Mouse (Mus musculus): ENCODE measurements around the gene 4932429P05Rik. TPM values are rescaled to one million over a fixed set of nuclear protein-coding genes. Genes with fewer than 3 reads are reported as not detected.

Gene 4932429P05Rik
- not detected for polyA plus RNA-seq (2017; shearing (Covaris generic))

DNA sequence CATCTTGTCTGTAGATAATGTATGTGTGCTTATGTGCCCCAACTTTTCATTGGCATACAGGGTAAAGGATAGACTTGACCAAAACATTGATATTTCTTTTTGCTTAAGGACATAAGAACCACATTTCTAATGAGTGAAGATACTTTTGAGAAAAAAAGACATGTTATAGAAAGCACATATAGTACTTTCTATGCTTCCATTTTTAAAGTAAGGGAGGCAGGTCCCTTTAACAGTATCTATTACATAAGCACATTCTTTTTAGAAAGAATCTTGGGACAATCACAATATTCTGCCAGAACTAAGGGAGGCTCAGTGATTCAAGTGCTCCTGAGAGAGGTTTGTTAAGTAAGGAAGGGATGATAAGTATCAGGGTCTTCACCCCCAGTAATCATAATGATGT lies at the start of gene 4932429P05Rik:
TSS of gene 4932429P05Rik (plus strand) at position 301 of the 400 bp plus-strand sequence.

Other genes starting within 250 kb of the 4932429P05Rik start
- gene 4930415L06Rik, start 180.6 kb downstream of the 4932429P05Rik start, polyA plus RNA-seq (2017; shearing (Covaris generic)): not detected